Mouse (Mus musculus) heart, adult 2 months (tissue): ENCODE data around the gene 4930503B20Rik.

Experiments used
- CTCF ChIP-seq: fragments of 200-600 bp; IDR thresholded peaks from 2 replicates; pipeline ENCODE4 v1.8.1; 2022; ENCODE audit warnings: antibody characterized with exemption, mild to moderate bottlenecking, moderate library complexity
- EP300 ChIP-seq: fragments of 200-500 bp; IDR thresholded peaks from 2 replicates; pipeline ENCODE4 v1.6.1; 2011; ENCODE audit warnings: low read depth, low read length, control low read depth; ENCODE audit not compliant: insufficient read depth
- POLR2A ChIP-seq: fragments of 200-500 bp; IDR thresholded peaks from 2 replicates; pipeline ENCODE4 v1.6.1; 2011; ENCODE audit warnings: mild to moderate bottlenecking, low read depth, low read length, control low read depth; ENCODE audit not compliant: insufficient read depth

GRCm38 (mm10) chr3:146650716-146651115 is 401 bp downstream of the 4930503B20Rik start:
- no peak for TF ChIP-seq CTCF
- TF ChIP-seq EP300: no peak
- no peak for TF ChIP-seq POLR2A
